Mouse (Mus musculus) heart, adult 2 months (tissue): ENCODE data around the gene Gm26566.
"Not testable (repeated sequence)": the region's sequence is repeated elsewhere in the genome, so short reads cannot be mapped to it uniquely, and the experiment has no call there.

Source experiments
- CTCF ChIP-seq: fragments of 200-600 bp; IDR thresholded peaks from 2 replicates; pipeline ENCODE4 v1.8.1; 2022; ENCODE audit warnings: antibody characterized with exemption, mild to moderate bottlenecking, moderate library complexity
- EP300 ChIP-seq: fragments of 200-500 bp; IDR thresholded peaks from 2 replicates; pipeline ENCODE4 v1.6.1; 2011; ENCODE audit warnings: low read depth, low read length, control low read depth; ENCODE audit not compliant: insufficient read depth
- POLR2A ChIP-seq: fragments of 200-500 bp; IDR thresholded peaks from 2 replicates; pipeline ENCODE4 v1.6.1; 2011; ENCODE audit warnings: mild to moderate bottlenecking, low read depth, low read length, control low read depth; ENCODE audit not compliant: insufficient read depth

DNA sequence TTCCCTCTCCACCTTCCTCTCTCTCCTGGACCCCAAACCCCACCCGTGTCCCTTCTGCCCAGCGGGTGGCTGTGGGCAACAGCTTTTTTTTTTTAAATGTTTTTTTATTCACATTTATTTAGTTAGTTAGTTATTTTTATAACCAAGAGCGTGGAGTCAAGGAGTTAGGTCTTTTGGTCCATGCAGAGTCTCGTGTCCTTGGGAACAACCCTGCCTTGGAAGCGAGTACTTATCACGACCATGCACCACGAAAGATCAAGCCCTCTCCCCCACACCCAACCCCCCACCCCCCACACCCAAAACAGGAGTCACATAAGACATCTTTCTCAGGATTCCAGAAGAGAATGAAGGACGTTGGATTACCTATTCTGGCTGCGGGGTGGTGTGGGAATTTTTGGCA lies 40.7 kb downstream of the Gm26566 start:
- TF ChIP-seq POLR2A, CTCF, EP300: not testable (repeated sequence)
